Mouse (Mus musculus): ENCODE results near the gene Rfc2.

Rfc2 gene

GRCm38 (mm10) chr5:134567445-134567844 is 13.7 kb upstream of the Rfc2 start:
- no peak for DNase-seq

GRCm38 (mm10) chr5:134568030-134568429 is 13.1 kb upstream of the Rfc2 start:
- no peak for DNase-seq

- DNase-seq: no peak
Measured at GRCm38 (mm10) chr5:134568964-134569491, 12.1 kb upstream of the Rfc2 start.

GRCm38 (mm10) chr5:134571730-134572507 is 9.2 kb upstream of the Rfc2 start:
- DNase-seq: peak; percentile 41

GRCm38 (mm10) chr5:134572508-134573214 is 8.5 kb upstream of the Rfc2 start:
- no peak for DNase-seq

- no peak for DNase-seq
Measured at GRCm38 (mm10) chr5:134575833-134576232, 5.3 kb upstream of the Rfc2 start.

- no peak for DNase-seq
Measured at GRCm38 (mm10) chr5:134576517-134577220, 4.5 kb upstream of the Rfc2 start.

- DNase-seq: no peak
Measured at GRCm38 (mm10) chr5:134577534-134577933, 3.6 kb upstream of the Rfc2 start.

- DNase-seq: no peak
Measured at GRCm38 (mm10) chr5:134579135-134579534, 2.0 kb upstream of the Rfc2 start.

- peak; percentile 98 for DNase-seq
Measured at GRCm38 (mm10) chr5:134582221-134582907, 1.2 kb downstream of the Rfc2 start.

- DNase-seq: no peak
Measured at GRCm38 (mm10) chr5:134583006-134583883, 2.1 kb downstream of the Rfc2 start.

- DNase-seq: no peak
Measured at GRCm38 (mm10) chr5:134583884-134584213, 2.7 kb downstream of the Rfc2 start.

- no peak for DNase-seq
Measured at GRCm38 (mm10) chr5:134584798-134585197, 3.6 kb downstream of the Rfc2 start.

GRCm38 (mm10) chr5:134589900-134590299 is 8.7 kb downstream of the Rfc2 start:
- no peak for DNase-seq

GRCm38 (mm10) chr5:134592026-134592581 is 10.9 kb downstream of the Rfc2 start:
- DNase-seq: no peak

- no peak for DNase-seq
Measured at GRCm38 (mm10) chr5:134593093-134593492, 11.9 kb downstream of the Rfc2 start.

GRCm38 (mm10) chr5:134597711-134598110 is 16.5 kb downstream of the Rfc2 start:
- DNase-seq: no peak

GRCm38 (mm10) chr5:134604376-134604775 is 23.2 kb downstream of the Rfc2 start:
- no peak for DNase-seq

- DNase-seq: no peak
Measured at GRCm38 (mm10) chr5:134606314-134606713, 25.1 kb downstream of the Rfc2 start.

- DNase-seq: no peak
Measured at GRCm38 (mm10) chr5:134607121-134607520, 26.0 kb downstream of the Rfc2 start.

- no peak for DNase-seq
Measured at GRCm38 (mm10) chr5:134609916-134610643, 28.9 kb downstream of the Rfc2 start.

Measured in cerebellum, adult 8-10 months (tissue).